Mouse (Mus musculus): ENCODE data around the gene Itgb7. TPM values are rescaled to one million over a fixed set of nuclear protein-coding genes. Genes with fewer than 3 reads are reported as not detected.
A peak's percentile ranks its signal among the peaks of the same experiment; 100 is the strongest.

Itgb7 gene
- total and polyA plus RNA-seq, 2 experiments = 1.8 to 2.2 TPM

DNA sequence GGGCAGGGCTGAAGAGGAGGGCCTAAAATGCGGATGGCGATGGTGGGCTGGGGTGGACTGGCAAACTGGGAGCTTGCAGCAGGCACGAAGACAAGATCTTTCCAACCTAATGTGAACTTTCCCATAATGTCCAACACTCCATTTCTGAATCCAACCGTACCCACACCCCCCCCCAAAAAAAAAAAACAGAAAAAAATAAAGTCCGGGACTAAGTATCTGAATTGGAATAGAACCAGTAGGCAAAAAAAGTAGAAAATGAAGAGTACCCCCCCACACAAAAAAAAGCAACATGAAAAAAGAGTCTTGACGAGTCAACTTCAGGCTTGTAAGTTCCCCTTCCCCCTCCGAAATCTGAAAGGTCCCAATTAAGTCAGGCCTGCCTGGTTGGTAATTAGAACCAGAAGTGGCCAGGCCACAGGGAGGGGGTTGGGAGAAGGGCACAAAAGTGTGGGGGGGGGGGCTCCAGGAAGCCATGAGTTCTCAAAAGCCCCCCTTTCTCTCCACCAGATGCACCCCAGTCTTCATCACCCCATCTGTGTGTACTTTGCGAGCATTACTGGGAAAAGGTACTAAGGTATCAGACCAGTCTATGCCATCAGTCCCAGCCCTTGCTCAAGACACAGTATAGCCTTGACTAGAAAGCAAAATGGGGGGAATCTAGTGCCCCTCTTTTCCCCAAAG, 16.5 kb upstream of the Itgb7 start:
- no peak for DNase-seq (ENCODE audit: extremely low read depth, low read depth, low spot score)
- Histone ChIP-seq H3K27ac (replicated peaks; ENCODE audit: insufficient read depth, low read depth, low read length) (peak overlapping the region; percentile 73), H3K27me3 (ENCODE audit: control insufficient read depth, insufficient read depth, low read length) (no peaks in the 10 kb centered on the region), H3K79me2 (ENCODE audit: control insufficient read depth, insufficient read depth, low read length) (no peaks in the 10 kb centered on the region), H3K36me3 (ENCODE audit: control insufficient read depth, insufficient read depth, low read length) (no peaks in the 10 kb centered on the region), H3K4me3 (ENCODE audit: insufficient read depth, low read depth, low read length) (peak overlapping the region; percentile 74), H3K4me1 (ENCODE audit: control insufficient read depth, insufficient read depth, low read length) (peaks cover 4% of the 10 kb centered on the region; the same call in 1 of the 2 replicates), H3K9ac (ENCODE audit: low read depth, low read length) (peak overlapping the region; percentile 73)
- 21% methylated on average over 8 of the region's 8 CpGs for WGBS
- no peak for TF ChIP-seq CTCF (IDR thresholded peaks at IDR 0.05; ENCODE audit: low read depth, low read length)
- no peak for TF ChIP-seq POLR2A (IDR thresholded peaks at IDR 0.05; ENCODE audit: extremely low read depth, insufficient read depth, low read length)

DNA sequence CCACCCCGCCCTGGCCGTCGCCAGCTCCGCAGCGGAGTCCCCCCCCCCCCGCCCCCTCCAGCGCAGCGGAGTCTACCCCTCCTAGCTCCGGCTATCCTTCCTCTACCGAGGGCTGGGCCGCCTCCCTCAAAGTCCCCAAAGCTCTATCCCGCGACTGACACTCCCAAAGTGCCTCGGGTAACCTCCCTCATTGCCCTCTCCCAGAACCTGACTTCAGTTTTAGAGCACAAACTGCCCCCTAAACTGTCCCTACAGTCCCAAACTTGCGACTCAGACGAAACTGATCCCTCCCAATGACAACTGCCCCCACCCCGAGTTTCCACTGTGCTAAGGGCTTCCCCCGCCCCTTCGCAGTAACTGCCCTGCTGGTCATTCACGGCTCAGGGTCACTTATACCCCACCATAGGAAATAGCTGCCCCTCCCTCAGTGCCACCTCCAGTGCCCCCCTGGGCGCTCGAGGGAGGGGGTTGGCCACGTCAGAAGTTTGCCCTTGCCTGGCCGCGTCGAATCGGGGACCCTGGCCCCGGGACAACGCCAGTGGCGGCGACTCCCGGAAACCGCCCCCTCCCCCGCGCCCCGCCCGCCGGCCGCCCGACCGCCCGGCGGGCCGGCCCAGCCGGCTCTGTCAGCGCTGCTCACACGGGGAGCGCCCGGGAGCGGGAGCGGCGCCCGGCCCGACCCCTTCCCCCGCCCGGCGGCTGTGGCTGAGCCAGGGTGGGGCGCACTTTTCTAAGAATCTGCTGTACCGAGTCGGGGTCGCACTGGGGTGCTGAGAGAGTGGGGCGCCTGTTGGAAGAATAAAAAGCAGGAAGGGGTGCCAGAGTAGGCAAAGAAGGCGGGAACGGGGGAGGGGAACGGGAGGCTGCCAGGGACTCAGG, 15.7 kb upstream of the Itgb7 start:
- no peaks in the 10 kb centered on the region for H3K79me2 ChIP-seq (ENCODE audit: control insufficient read depth, insufficient read depth, low read length)
- DNase-seq (ENCODE audit: extremely low read depth, low read depth, low spot score) = peak; percentile 42

DNA sequence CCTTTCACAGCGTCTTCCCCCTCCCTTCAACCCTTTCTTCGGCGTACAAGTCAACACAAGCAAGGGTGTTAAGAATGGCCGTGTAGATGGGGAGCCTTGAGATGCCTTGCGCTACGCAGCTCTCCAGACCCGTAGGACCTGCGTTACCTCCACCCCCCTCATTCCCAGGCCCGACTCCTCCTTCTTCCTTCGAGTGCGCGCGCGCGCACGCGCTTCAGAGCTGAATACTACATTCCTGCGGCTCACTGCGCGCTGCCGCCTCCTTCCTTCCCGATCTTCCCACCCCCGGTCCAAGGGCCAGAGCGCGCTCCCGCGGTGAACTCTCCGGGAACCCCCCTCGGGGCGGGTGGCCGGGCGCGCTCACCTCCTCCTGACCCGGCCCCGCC, 15.1 kb upstream of the Itgb7 start:
- no peaks in the 10 kb centered on the region for H3K79me2 ChIP-seq (ENCODE audit: control insufficient read depth, insufficient read depth, low read length)
- DNase-seq (ENCODE audit: extremely low read depth, low read depth, low spot score) = peak; percentile 71
- H3K4me3 ChIP-seq (ENCODE audit: insufficient read depth, low read depth, low read length) = peak overlapping the region; percentile 74
- peak overlapping the region; percentile 81 for H3K9ac ChIP-seq (ENCODE audit: low read depth, low read length)
- no peaks in the 10 kb centered on the region for H3K27me3 ChIP-seq (ENCODE audit: control insufficient read depth, insufficient read depth, low read length)
- H3K27ac ChIP-seq (replicated peaks; ENCODE audit: insufficient read depth, low read depth, low read length) = peak overlapping the region; percentile 62
- H3K36me3 ChIP-seq (ENCODE audit: control insufficient read depth, insufficient read depth, low read length) = no peaks in the 10 kb centered on the region
- under 1% methylated on average over 35 of the region's 35 CpGs for WGBS
- peaks cover 4% of the 10 kb centered on the region; the same call in 1 of the 2 replicates for H3K4me1 ChIP-seq (ENCODE audit: control insufficient read depth, insufficient read depth, low read length)
- TF ChIP-seq CTCF (IDR thresholded peaks at IDR 0.05; ENCODE audit: low read depth, low read length) = no peak
- TF ChIP-seq POLR2A (IDR thresholded peaks at IDR 0.05; ENCODE audit: extremely low read depth, insufficient read depth, low read length) = 0 out of 2 replicates have a peak, but pooled peaks have one; percentile 19

More for the DNA sequence above, 15.7 kb upstream of the Itgb7 start:
- 1% methylated on average over 59 of the region's 65 CpGs for WGBS
- no peaks in the 10 kb centered on the region for H3K36me3 ChIP-seq (ENCODE audit: control insufficient read depth, insufficient read depth, low read length)
- peak overlapping the region; percentile 74 for H3K4me3 ChIP-seq (ENCODE audit: insufficient read depth, low read depth, low read length)
- H3K9ac ChIP-seq (ENCODE audit: low read depth, low read length) = peak overlapping the region; percentile 81
- H3K27me3 ChIP-seq (ENCODE audit: control insufficient read depth, insufficient read depth, low read length) = no peaks in the 10 kb centered on the region
- H3K27ac ChIP-seq (replicated peaks; ENCODE audit: insufficient read depth, low read depth, low read length) = peak overlapping the region; percentile 95
- H3K4me1 ChIP-seq (ENCODE audit: control insufficient read depth, insufficient read depth, low read length) = peaks cover 4% of the 10 kb centered on the region; the same call in 1 of the 2 replicates
- no peak for TF ChIP-seq POLR2A (IDR thresholded peaks at IDR 0.05; ENCODE audit: extremely low read depth, insufficient read depth, low read length)
- TF ChIP-seq CTCF (IDR thresholded peaks at IDR 0.05; ENCODE audit: low read depth, low read length) = no peak

DNA sequence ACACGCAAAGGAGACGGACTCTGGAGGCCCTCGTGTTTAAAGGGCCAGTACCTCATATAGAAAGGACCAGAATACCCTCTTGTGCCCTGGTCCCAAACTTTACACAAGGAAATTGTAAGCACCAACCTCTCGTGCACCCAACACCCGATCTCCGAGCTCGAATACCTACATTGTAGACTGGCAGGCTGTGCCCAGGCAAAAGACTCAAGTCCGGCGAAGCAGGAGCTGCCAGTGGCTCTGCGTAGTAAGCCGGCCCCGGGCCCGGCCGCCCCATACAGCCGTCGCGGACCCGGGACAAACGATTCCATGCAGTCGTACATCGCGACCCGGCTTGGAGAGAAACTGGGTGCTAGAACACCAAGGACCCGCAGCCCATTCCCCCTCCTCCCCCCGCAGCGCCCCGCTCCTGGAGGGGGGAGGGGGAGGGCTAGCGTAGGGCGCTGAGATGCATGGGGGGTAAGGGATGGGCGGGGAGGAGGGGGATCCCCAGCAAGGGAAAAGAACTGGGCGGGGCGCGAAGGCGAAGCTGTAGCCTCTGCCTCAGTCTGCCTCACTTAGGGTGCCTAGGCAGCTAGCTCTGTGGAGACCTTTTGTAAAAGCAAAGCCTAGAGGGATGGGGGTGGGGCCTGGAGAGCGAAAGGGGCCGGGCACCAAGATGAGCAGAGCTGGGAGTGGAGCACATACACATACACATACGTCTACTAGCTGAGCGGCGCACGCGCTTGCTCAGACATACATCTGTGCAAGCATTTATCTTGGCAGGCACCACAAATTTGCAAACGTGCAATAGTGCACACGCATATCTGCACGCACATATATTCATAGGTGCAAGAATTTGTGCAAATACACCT, 14.4 kb upstream of the Itgb7 start:
- under 1% methylated on average over 41 of the region's 44 CpGs for WGBS
- Histone ChIP-seq H3K36me3 (ENCODE audit: control insufficient read depth, insufficient read depth, low read length) (no peaks in the 10 kb centered on the region), H3K27me3 (ENCODE audit: control insufficient read depth, insufficient read depth, low read length) (no peaks in the 10 kb centered on the region), H3K9ac (ENCODE audit: low read depth, low read length) (peak overlapping the region; percentile 81), H3K4me3 (ENCODE audit: insufficient read depth, low read depth, low read length) (peak overlapping the region; percentile 74), H3K4me1 (ENCODE audit: control insufficient read depth, insufficient read depth, low read length) (peaks cover 6% of the 10 kb centered on the region; the same call in 1 of the 2 replicates), H3K27ac (replicated peaks; ENCODE audit: insufficient read depth, low read depth, low read length) (peak overlapping the region; percentile 79), H3K79me2 (ENCODE audit: control insufficient read depth, insufficient read depth, low read length) (no peaks in the 10 kb centered on the region)
- TF ChIP-seq POLR2A (IDR thresholded peaks at IDR 0.05; ENCODE audit: extremely low read depth, insufficient read depth, low read length) (peak; percentile 32; the same call in 1 of the 2 replicates), CTCF (IDR thresholded peaks at IDR 0.05; ENCODE audit: low read depth, low read length) (no peak)
- DNase-seq (ENCODE audit: extremely low read depth, low read depth, low spot score) = peak; percentile 42

DNA sequence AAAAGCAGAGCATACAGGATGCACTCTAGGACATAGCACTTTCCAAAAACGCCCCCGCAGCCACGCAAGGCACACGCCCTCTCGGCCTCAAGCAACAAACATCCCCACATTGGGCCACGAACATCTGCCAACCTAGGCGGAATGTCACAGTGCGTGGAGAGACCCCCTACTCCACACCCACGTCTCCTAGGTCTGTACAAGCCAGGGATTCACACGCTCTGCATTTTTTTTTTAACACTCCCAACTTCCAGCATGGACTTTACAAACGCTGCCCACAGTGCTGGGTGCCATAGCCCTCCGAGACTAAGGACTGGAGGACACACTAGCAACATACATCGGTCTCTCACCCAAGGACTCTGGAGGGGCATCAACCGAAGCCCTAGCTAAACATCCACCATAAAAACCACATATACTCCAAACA, 13.7 kb upstream of the Itgb7 start:
- H3K36me3 ChIP-seq (ENCODE audit: control insufficient read depth, insufficient read depth, low read length) = no peaks in the 10 kb centered on the region
- peak overlapping the region; percentile 81 for H3K9ac ChIP-seq (ENCODE audit: low read depth, low read length)
- peak overlapping the region; percentile 79 for H3K27ac ChIP-seq (replicated peaks; ENCODE audit: insufficient read depth, low read depth, low read length)
- no peaks in the 10 kb centered on the region for H3K79me2 ChIP-seq (ENCODE audit: control insufficient read depth, insufficient read depth, low read length)
- 11% methylated on average over 14 of the region's 14 CpGs for WGBS
- no peaks in the 10 kb centered on the region for H3K27me3 ChIP-seq (ENCODE audit: control insufficient read depth, insufficient read depth, low read length)
- TF ChIP-seq CTCF (IDR thresholded peaks at IDR 0.05; ENCODE audit: low read depth, low read length) (no peak), POLR2A (IDR thresholded peaks at IDR 0.05; ENCODE audit: extremely low read depth, insufficient read depth, low read length) (no peak)
- H3K4me3 ChIP-seq (ENCODE audit: insufficient read depth, low read depth, low read length) = peak overlapping the region; percentile 74
- no peak for DNase-seq (ENCODE audit: extremely low read depth, low read depth, low spot score)
- peaks cover 8% of the 10 kb centered on the region; the same call in 1 of the 2 replicates for H3K4me1 ChIP-seq (ENCODE audit: control insufficient read depth, insufficient read depth, low read length)
